Mouse (Mus musculus): ENCODE results near the gene Ints3.

DNA sequence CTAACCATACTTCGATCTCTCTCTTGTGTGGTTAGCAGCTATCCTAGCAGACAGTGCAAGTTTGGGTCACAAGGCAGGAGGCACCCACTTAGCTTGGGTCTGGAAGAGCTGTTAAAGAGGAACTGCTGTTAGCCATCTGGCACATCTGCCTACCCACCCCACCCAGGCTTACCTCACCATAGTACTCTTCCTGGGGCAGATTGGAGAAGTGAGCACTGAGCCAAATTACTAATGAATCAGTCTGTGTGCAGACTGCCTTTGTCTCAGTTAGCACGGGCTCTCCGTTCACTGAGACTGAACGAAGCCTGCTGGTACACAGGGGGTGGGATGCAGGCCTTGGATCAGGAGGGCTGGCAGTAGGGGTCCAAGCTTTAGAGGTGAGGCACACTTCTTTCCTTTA lies 49.7 kb downstream of the Ints3 start:
- no peak for TF ChIP-seq CTCF (IDR thresholded peaks at IDR 0.05; ENCODE audit: extremely low read depth, insufficient read depth, insufficient read length, insufficient replicate concordance)
- no peak for TF ChIP-seq POLR2A (IDR thresholded peaks at IDR 0.05; ENCODE audit: low read depth, low read length)

All from spleen, adult 2 months (tissue).